Mouse (Mus musculus) C2C12 (cell line): Measurements from ENCODE around the gene Zfp597.

Source experiments
- CEBPB ChIP-seq: IDR thresholded peaks from one replicate; pipeline ENCODE4 v1.6.1; 2011; ENCODE audit warnings: low read depth, mild to moderate bottlenecking, control low read depth, moderate library complexity
- CTCF ChIP-seq: IDR thresholded peaks from one replicate; pipeline ENCODE4 v1.5.1; 2011; ENCODE audit not compliant: control insufficient read depth, insufficient read depth, insufficient read length
- FOSL1 ChIP-seq: IDR thresholded peaks from one replicate; pipeline ENCODE4 v1.8.0; 2011; ENCODE audit warnings: mild to moderate bottlenecking, low read length; ENCODE audit not compliant: poor library complexity, insufficient read depth, severe bottlenecking
- MAX ChIP-seq: IDR thresholded peaks from one replicate; pipeline ENCODE4 v1.6.1; 2011; ENCODE audit warnings: mild to moderate bottlenecking, control low read depth
- MYOD1 ChIP-seq: IDR thresholded peaks from one replicate; pipeline ENCODE4 v1.6.1; 2011; ENCODE audit warnings: low read depth; ENCODE audit not compliant: control insufficient read depth, insufficient read length
- MYOG ChIP-seq: IDR thresholded peaks from one replicate; pipeline ENCODE4 v1.6.1; 2011; ENCODE audit not compliant: control insufficient read depth, insufficient read length; ENCODE audit errors: extremely low read depth
- USF1 ChIP-seq: IDR thresholded peaks from one replicate; pipeline ENCODE4 v1.6.1; 2011; ENCODE audit warnings: low read depth, mild to moderate bottlenecking, control low read depth, moderate library complexity

GRCm38 (mm10) chr16:3847871-3848270 lies 36.5 kb downstream of the Zfp597 start:
- no peak for TF ChIP-seq CTCF
- no peak for TF ChIP-seq MAX
- TF ChIP-seq MYOD1 = no peak
- no peak for TF ChIP-seq CEBPB
- TF ChIP-seq FOSL1 = no peak
- no peak for TF ChIP-seq USF1
- no peak for TF ChIP-seq MYOG
